ENCODE assay signal across 14 mouse cellular contexts in genomic region chr13:92104259-92104658, GRCm38 (mm10). TPM values are rescaled to one million over a fixed set of nuclear protein-coding genes. Genes with fewer than 3 reads are reported as not detected.
DNase-seq lines count a peak whose midpoint lies in the region; TF ChIP-seq lines count a peak whose summit lies in the region.
"Had no signal": no experiment of that assay in that cellular context is flagged by ENCODE, and none has a peak within 500 bp of the region (broad histone marks: within the 10 kb centered on the region; RNA-seq: fewer than 3 reads in every experiment).

No protein-coding gene starts in this region.

- 55% methylated on average over 7 of the region's 7 CpGs for WGBS in thymus, adult 2 months

- DNase-seq in heart, adult 11 months = peak; percentile 95
- no peak for DNase-seq in heart, postnatal 36 days
- peak; percentile 23 for DNase-seq in layer of hippocampus, adult 9-11 months
- DNase-seq in layer of hippocampus, postnatal 10 days (ENCODE audit: low spot score in 2 of 2) = no peak
- peak; percentile 13 for DNase-seq in lung, postnatal 14 days
- no peak for DNase-seq in adrenal gland, adult 8-10 months
- no peak for DNase-seq in thymus, adult 2 months
- DNase-seq: cerebellum, postnatal 25 days; gastrocnemius, postnatal 10 days; kidney, adult 11 months had no signal

- peak overlapping the region; percentile 82; the same call in 1 of the 2 replicates for H3K27ac ChIP-seq in brown adipose tissue, adult 24 weeks (replicated peaks; ENCODE audit: low read depth, low read length)
- no peak overlapping the region for H3K27ac ChIP-seq in thymus, adult 2 months (ENCODE audit: control insufficient read depth, insufficient read depth, low read length)
- H3K27ac ChIP-seq: forebrain, embryonic 15.5 days; hindbrain, embryonic 12.5 days; midbrain, embryonic 10.5 days had no signal

- no peak overlapping the region for H3K4me3 ChIP-seq in brown adipose tissue, adult 24 weeks (ENCODE audit: insufficient read depth, low read depth, low read length)
- no peak overlapping the region for H3K4me3 ChIP-seq in thymus, adult 2 months (ENCODE audit: control insufficient read depth, insufficient read depth, low read length)
- H3K4me3 ChIP-seq: forebrain, embryonic 15.5 days; hindbrain, embryonic 12.5 days; midbrain, embryonic 10.5 days had no signal

- H3K27me3 ChIP-seq in thymus, adult 2 months (ENCODE audit: control insufficient read depth, insufficient read depth, low read length) = no peaks in the 10 kb centered on the region
- H3K27me3 ChIP-seq: forebrain, embryonic 15.5 days; hindbrain, embryonic 12.5 days had no signal

- intact Hi-C loops in heart, postnatal 36 days (cut with DNase I) = no loop called here

- no peaks in the 10 kb centered on the region for H3K36me3 ChIP-seq in thymus, adult 2 months (ENCODE audit: control insufficient read depth, insufficient read depth, low read length)
- H3K36me3 ChIP-seq: forebrain, embryonic 15.5 days; hindbrain, embryonic 12.5 days; midbrain, embryonic 10.5 days had no signal

- peaks cover 36% of the 10 kb centered on the region for H3K4me1 ChIP-seq in brown adipose tissue, adult 24 weeks (ENCODE audit: control insufficient read depth, insufficient read depth, insufficient read length, low read length)
- H3K4me1 ChIP-seq in thymus, adult 2 months (replicated peaks; ENCODE audit: control insufficient read depth, insufficient read depth, low read length) = no peaks in the 10 kb centered on the region
- H3K4me1 ChIP-seq: forebrain, embryonic 15.5 days; hindbrain, embryonic 12.5 days; midbrain, embryonic 10.5 days had no signal

- TF ChIP-seq CTCF in thymus, adult 2 months (IDR thresholded peaks at IDR 0.05; ENCODE audit: borderline replicate concordance, control insufficient read depth, extremely low read depth, insufficient read depth, low read length, poor library complexity) = no peak

- TF ChIP-seq POLR2A in thymus, adult 2 months (IDR thresholded peaks at IDR 0.05; ENCODE audit: control insufficient read depth, extremely low read depth, insufficient read depth, low read length, poor library complexity) = no peak

RNA-seq across cellular contexts. Expression of gene Rasgrf2, which starts 27.2 kb away (rescaled TPM):
- 1 to 10 TPM; 7.0 to 9.7 TPM for total RNA-seq in heart, postnatal 36 days (2021)
- total RNA-seq in layer of hippocampus, postnatal 10 days (2021) = 10 to 100 TPM; 69.9 to 71.0 TPM
- polyA plus RNA-seq in brown adipose tissue, adult 24 weeks (2012; ENCODE audit: insufficient read depth, insufficient read length, missing spikeins) = 4.5 and 7.2 TPM in 2 replicates
- 1 to 10 TPM; 3.0 to 7.2 (median 4.7) TPM for total RNA-seq in adrenal gland, adult 8-10 months (2022)
- 6.3 and 8.7 TPM in 2 replicates for polyA plus RNA-seq in thymus, adult 2 months (2012; rRNA removed)
- polyA plus RNA-seq: midbrain, embryonic 10.5 days had no signal

Comparison
In these comparisons a context has a peak if more than half of its experiments do, and no peak if none do; other contexts are left out.
1. DNase-seq: peak in heart, adult 11 months (single experiment), layer of hippocampus, adult 9-11 months (single experiment) and lung, postnatal 14 days (single experiment); none in heart, postnatal 36 days (0 of 2), layer of hippocampus, postnatal 10 days (0 of 2), adrenal gland, adult 8-10 months (single experiment) and thymus, adult 2 months (single experiment).
2. RNA of gene Rasgrf2, which starts 27.2 kb away (total RNA-seq): 69.9 to 71.0 TPM in layer of hippocampus, postnatal 10 days; 7.0 to 9.7 TPM in heart, postnatal 36 days and 3.0 to 7.2 TPM in adrenal gland, adult 8-10 months; every median in the first group is over 4 times any median in the second.